Mouse (Mus musculus) liver, adult 2 months (tissue): ENCODE measurements around the gene Scube2. TPM values are rescaled to one million over a fixed set of nuclear protein-coding genes. Genes with fewer than 3 reads are reported as not detected.

ENCODE experiments used
- DNase-seq: peaks from one replicate; pipeline ENCODE4 v3.0.0-alpha.2; 2011; ENCODE audit warnings: low read depth, low spot score; ENCODE audit errors: extremely low read depth
- H3K27ac ChIP-seq: fragments of 200-500 bp; replicated peaks from 2 replicates; pipeline ENCODE4 v1.5.1; 2012; ENCODE audit warnings: low read depth, mild to moderate bottlenecking, control low read depth, inconsistent platforms, low read length; ENCODE audit not compliant: insufficient read depth
- H3K27me3 ChIP-seq: fragments of 200-500 bp; 2 replicates; pipeline ENCODE4 v1.6.1; 2012; ENCODE audit warnings: mild to moderate bottlenecking, moderate library complexity, low read length, inconsistent platforms; ENCODE audit not compliant: control insufficient read depth, insufficient read depth
- H3K36me3 ChIP-seq: fragments of 200-500 bp; 2 replicates; pipeline ENCODE4 v1.6.1; 2012; ENCODE audit warnings: low read length, inconsistent platforms; ENCODE audit not compliant: control insufficient read depth, insufficient read depth
- H3K4me1 ChIP-seq: fragments of 200-500 bp; 2 replicates; pipeline ENCODE4 v1.6.1; 2011; ENCODE audit warnings: low read length; ENCODE audit not compliant: control insufficient read depth, insufficient read depth
- H3K4me3 ChIP-seq: fragments of 200-500 bp; 2 replicates; pipeline ENCODE4 v1.5.1; 2011; ENCODE audit warnings: low read depth, mild to moderate bottlenecking, control low read depth, low read length, moderate library complexity; ENCODE audit not compliant: insufficient read depth
- H3K79me2 ChIP-seq: fragments of 200-500 bp; 2 replicates; pipeline ENCODE4 v1.6.1; 2012; ENCODE audit warnings: inconsistent platforms, mild to moderate bottlenecking, low read length, moderate library complexity; ENCODE audit not compliant: control insufficient read depth, insufficient read depth
- H3K9ac ChIP-seq: fragments of 200-500 bp; 2 replicates; pipeline ENCODE4 v1.6.1; 2012; ENCODE audit warnings: low read depth, mild to moderate bottlenecking, control low read depth, inconsistent platforms, low read length
- CTCF ChIP-seq: fragments of 200-500 bp; IDR thresholded peaks from 2 replicates; pipeline ENCODE4 v1.5.1; 2011; ENCODE audit warnings: low read depth, low read length, control low read depth
- POLR2A ChIP-seq: fragments of 200-500 bp; IDR thresholded peaks from 2 replicates; pipeline ENCODE4 v1.6.1; 2011; ENCODE audit warnings: low read length, control low read depth; ENCODE audit not compliant: insufficient read depth; ENCODE audit errors: extremely low read depth
- WGBS: fragments of 180-500 bp; shearing (Covaris S2); methylation state at CpG from one replicate; pipeline ENCODE4 v1.1.7; 2018; 5-methylcytosine and 5-hydroxymethylcytosine counted together
- polyA plus RNA-seq: library from polyadenylated mRNA; depleted of rRNA; stranded (reverse); fragments of >200 nt; gene quantifications from 2 replicates; pipeline ENCODE4 v1.2.3, GENCODE M21; 2012
- total RNA-seq: library from RNA; depleted of rRNA; stranded (reverse); fragments of >200 nt; gene quantifications from 2 replicates; pipeline ENCODE4 v1.2.3, GENCODE M21; 2014

Scube2 gene
- total and polyA plus RNA-seq, 2 experiments = under 0.01 TPM; not detected in 1

- DNase-seq = no peak
Observed at GRCm38 (mm10) chr7:109804355-109804754, 61.1 kb downstream of the Scube2 start.

GRCm38 (mm10) chr7:109803516-109803915 lies 62.0 kb downstream of the Scube2 start:
- no peaks in the 10 kb centered on the region for H3K27me3 ChIP-seq
- 23% methylated on average over 1 of the region's 1 CpGs for WGBS
- no peak overlapping the region for H3K4me3 ChIP-seq
- no peak overlapping the region for H3K27ac ChIP-seq
- H3K79me2 ChIP-seq = no peaks in the 10 kb centered on the region
- H3K4me1 ChIP-seq = no peaks in the 10 kb centered on the region
- H3K36me3 ChIP-seq = no peaks in the 10 kb centered on the region
- TF ChIP-seq CTCF (no peak), POLR2A (no peak)
- no peak overlapping the region for H3K9ac ChIP-seq
- no peak for DNase-seq

More at GRCm38 (mm10) chr7:109804355-109804754, 61.1 kb downstream of the Scube2 start:
- no peaks in the 10 kb centered on the region for H3K79me2 ChIP-seq
- TF ChIP-seq CTCF = no peak
- no peak for TF ChIP-seq POLR2A
- H3K4me3 ChIP-seq = no peak overlapping the region
- H3K27me3 ChIP-seq = no peaks in the 10 kb centered on the region
- H3K4me1 ChIP-seq = no peaks in the 10 kb centered on the region
- WGBS = 88% methylated on average over 6 of the region's 6 CpGs
- no peak overlapping the region for H3K9ac ChIP-seq
- no peak overlapping the region for H3K27ac ChIP-seq
- H3K36me3 ChIP-seq = no peaks in the 10 kb centered on the region

- Histone ChIP-seq H3K4me1 (no peaks in the 10 kb centered on the region), H3K4me3 (no peak overlapping the region), H3K27me3 (no peaks in the 10 kb centered on the region), H3K36me3 (no peaks in the 10 kb centered on the region), H3K27ac (no peak overlapping the region), H3K79me2 (no peaks in the 10 kb centered on the region), H3K9ac (no peak overlapping the region)
- TF ChIP-seq POLR2A (no peak), CTCF (no peak)
- DNase-seq = no peak
- WGBS = 84% methylated on average over 4 of the region's 4 CpGs
Observed at GRCm38 (mm10) chr7:109800626-109801025, 64.9 kb downstream of the Scube2 start.

- Histone ChIP-seq H3K27ac (no peak overlapping the region), H3K36me3 (no peaks in the 10 kb centered on the region), H3K79me2 (no peaks in the 10 kb centered on the region), H3K27me3 (no peaks in the 10 kb centered on the region), H3K4me1 (no peaks in the 10 kb centered on the region), H3K4me3 (no peak overlapping the region), H3K9ac (no peak overlapping the region)
- DNase-seq = no peak
- WGBS = 84% methylated on average over 11 of the region's 11 CpGs
- TF ChIP-seq POLR2A (no peak), CTCF (no peak)
Observed at GRCm38 (mm10) chr7:109799168-109799567, 66.3 kb downstream of the Scube2 start.

GRCm38 (mm10) chr7:109795564-109795963 lies 69.9 kb downstream of the Scube2 start:
- DNase-seq = no peak
- no peaks in the 10 kb centered on the region for H3K36me3 ChIP-seq
- WGBS = 78% methylated on average over 5 of the region's 5 CpGs
- no peaks in the 10 kb centered on the region for H3K4me1 ChIP-seq
- no peak overlapping the region for H3K4me3 ChIP-seq
- no peak overlapping the region for H3K9ac ChIP-seq
- H3K27ac ChIP-seq = no peak overlapping the region
- TF ChIP-seq POLR2A = no peak
- TF ChIP-seq CTCF = no peak
- H3K27me3 ChIP-seq = no peaks in the 10 kb centered on the region
- no peaks in the 10 kb centered on the region for H3K79me2 ChIP-seq

GRCm38 (mm10) chr7:109794556-109794955 lies 70.9 kb downstream of the Scube2 start:
- no peaks in the 10 kb centered on the region for H3K4me1 ChIP-seq
- H3K27ac ChIP-seq = no peak overlapping the region
- WGBS = 75% methylated on average over 2 of the region's 2 CpGs

More at GRCm38 (mm10) chr7:109794556-109794955, 70.9 kb downstream of the Scube2 start:
- Histone ChIP-seq H3K9ac (no peak overlapping the region), H3K36me3 (no peaks in the 10 kb centered on the region), H3K79me2 (no peaks in the 10 kb centered on the region), H3K4me3 (no peak overlapping the region), H3K27me3 (no peaks in the 10 kb centered on the region)
- no peak for TF ChIP-seq CTCF
- TF ChIP-seq POLR2A = no peak
- DNase-seq = no peak
